Mouse (Mus musculus) 416B (cell line): ENCODE results near the gene Pomc.

Experiments
- DNase-seq: peaks from one replicate; pipeline ENCODE4 v3.0.0; 2011; ENCODE audit warnings: low read depth

The Pomc gene

GRCm38 (mm10) chr12:3968380-3968779, 13.6 kb downstream of the Pomc start:
- DNase-seq, result no peak

GRCm38 (mm10) chr12:3973169-3973568, 18.4 kb downstream of the Pomc start:
- DNase-seq, result peak; percentile 49

GRCm38 (mm10) chr12:3980991-3981349, 26.2 kb downstream of the Pomc start:
- DNase-seq, result no peak

GRCm38 (mm10) chr12:3981350-3982131, 26.8 kb downstream of the Pomc start:
- DNase-seq, result peak; percentile 98

GRCm38 (mm10) chr12:3982257-3982656, 27.5 kb downstream of the Pomc start:
- peak; percentile 83 for DNase-seq

- peak; percentile 82 for DNase-seq
These were observed 29.0 kb downstream of the Pomc start for GRCm38 (mm10) chr12:3983736-3984135.

- no peak for DNase-seq
These were observed 29.7 kb downstream of the Pomc start for GRCm38 (mm10) chr12:3984446-3984845.

- no peak for DNase-seq
These were observed 35.2 kb downstream of the Pomc start for GRCm38 (mm10) chr12:3989943-3990342.

- no peak for DNase-seq
These were observed 36.3 kb downstream of the Pomc start for GRCm38 (mm10) chr12:3991047-3991446.

GRCm38 (mm10) chr12:3996749-3997148, 42.0 kb downstream of the Pomc start:
- DNase-seq, result no peak

GRCm38 (mm10) chr12:4000406-4000805, 45.7 kb downstream of the Pomc start:
- DNase-seq, result no peak

GRCm38 (mm10) chr12:4004648-4005047, 49.9 kb downstream of the Pomc start:
- DNase-seq, result no peak

GRCm38 (mm10) chr12:4006079-4006478, 51.3 kb downstream of the Pomc start:
- DNase-seq, result no peak

- DNase-seq, result no peak
These were observed 52.4 kb downstream of the Pomc start for GRCm38 (mm10) chr12:4007181-4007580.

GRCm38 (mm10) chr12:4007766-4008165, 53.0 kb downstream of the Pomc start:
- no peak for DNase-seq

GRCm38 (mm10) chr12:4008731-4009130, 54.0 kb downstream of the Pomc start:
- DNase-seq, result no peak
